In the genomic region with DNA sequence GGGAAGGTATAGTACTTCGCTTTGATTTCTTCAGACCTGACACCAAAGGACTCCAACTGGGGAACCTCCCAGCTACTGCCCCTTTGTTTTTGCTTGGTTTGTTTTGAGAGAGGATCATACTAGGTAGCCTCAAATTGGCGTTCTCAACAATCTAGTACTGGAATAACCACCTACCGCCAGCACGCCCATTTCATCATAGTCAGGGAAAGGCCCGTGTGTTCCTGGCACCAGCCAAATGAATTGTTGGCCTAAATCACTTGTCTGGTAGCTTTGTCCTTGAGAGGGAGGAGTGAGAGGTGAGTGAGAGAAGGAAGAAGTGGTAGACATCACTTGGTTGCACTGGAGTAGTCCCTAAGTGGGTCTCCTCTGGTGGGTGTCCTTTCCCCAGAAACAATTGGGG, we compare ENCODE assay signal across 8 mouse cellular contexts. TPM values are rescaled to one million over a fixed set of nuclear protein-coding genes. Genes with fewer than 3 reads are reported as not detected.
DNase-seq lines count a peak whose midpoint lies in the region; ATAC-seq and TF ChIP-seq lines count a peak whose summit lies in the region.

No protein-coding gene starts in this region.

- 21% methylated on average over 5 of the region's 5 CpGs for WGBS in embryonic facial prominence, embryonic 14.5 days
- 34% methylated on average over 5 of the region's 5 CpGs for WGBS in intestine, postnatal 0 days
- WGBS in neural tube, embryonic 11.5 days: 24% methylated on average over 5 of the region's 5 CpGs

- ATAC-seq in embryonic facial prominence, embryonic 14.5 days (ENCODE audit: low read depth): no peak
- ATAC-seq in intestine, postnatal 0 days: no peak
- ATAC-seq in neural tube, embryonic 11.5 days (ENCODE audit: insufficient read depth, low FRiP score, low TSS enrichment): no peak

- H3K9me3 ChIP-seq in embryonic facial prominence, embryonic 14.5 days (ENCODE audit: control insufficient read depth, low read length): no peaks in the 10 kb centered on the region
- no peaks in the 10 kb centered on the region for H3K9me3 ChIP-seq in intestine, postnatal 0 days (ENCODE audit: control insufficient read depth)
- H3K9me3 ChIP-seq in neural tube, embryonic 11.5 days (ENCODE audit: control insufficient read depth, low read length): no peaks in the 10 kb centered on the region

- H3K4me1 ChIP-seq in embryonic facial prominence, embryonic 14.5 days (ENCODE audit: control insufficient read depth, insufficient read depth, low read length): no peaks in the 10 kb centered on the region
- no peaks in the 10 kb centered on the region for H3K4me1 ChIP-seq in intestine, postnatal 0 days (replicated peaks; ENCODE audit: control insufficient read depth, insufficient read depth, low read length)
- H3K4me1 ChIP-seq in neural tube, embryonic 11.5 days (ENCODE audit: control insufficient read depth, insufficient read depth, low read length): no peaks in the 10 kb centered on the region

- intact Hi-C loops in left cerebral cortex, adult 2 months (cut with DNase I): loop anchor here (2.0 to 10.0 kb wide), 2 partner anchors 309 to 325 kb away; no protein-coding TSS in a partner anchor

- no peak overlapping the region for H3K27ac ChIP-seq in left cerebral cortex, adult 2 months
- H3K27ac ChIP-seq in embryonic facial prominence, embryonic 14.5 days (replicated peaks; ENCODE audit: low read depth, low read length): no peak overlapping the region
- no peak overlapping the region for H3K27ac ChIP-seq in intestine, postnatal 0 days (ENCODE audit: low read depth, low read length)
- no peak overlapping the region for H3K27ac ChIP-seq in neural tube, embryonic 11.5 days (ENCODE audit: low read depth, low read length)

- H3K27me3 ChIP-seq in embryonic facial prominence, embryonic 14.5 days (replicated peaks; ENCODE audit: control insufficient read depth, insufficient read depth, low read length): peaks cover 3% of the 10 kb centered on the region
- no peaks in the 10 kb centered on the region for H3K27me3 ChIP-seq in intestine, postnatal 0 days (replicated peaks; ENCODE audit: control insufficient read depth, insufficient read depth, low read length)
- no peaks in the 10 kb centered on the region for H3K27me3 ChIP-seq in neural tube, embryonic 11.5 days (ENCODE audit: control insufficient read depth, insufficient read depth, low read length)

- no peak overlapping the region for H3K9ac ChIP-seq in embryonic facial prominence, embryonic 14.5 days (ENCODE audit: low read depth, low read length)
- no peak overlapping the region for H3K9ac ChIP-seq in intestine, postnatal 0 days (ENCODE audit: low read depth, low read length)
- H3K9ac ChIP-seq in neural tube, embryonic 11.5 days (ENCODE audit: low read length): no peak overlapping the region

- TF ChIP-seq CTCF in left cerebral cortex, adult 2 months (IDR thresholded peaks at IDR 0.05): no peak
- no peak for TF ChIP-seq CTCF in intestine, postnatal 0 days (IDR thresholded peaks at IDR 0.05; ENCODE audit: low read depth)

- H3K4me3 ChIP-seq in left cerebral cortex, adult 2 months: peak overlapping the region; percentile 63
- H3K4me3 ChIP-seq in embryonic facial prominence, embryonic 14.5 days (ENCODE audit: low read depth, low read length): peak overlapping the region; percentile 50
- peak overlapping the region; percentile 47 for H3K4me3 ChIP-seq in intestine, postnatal 0 days (ENCODE audit: low read depth, low read length)
- H3K4me3 ChIP-seq in neural tube, embryonic 11.5 days (ENCODE audit: low read depth, low read length): peak overlapping the region; percentile 46

- no peak for DNase-seq in left cerebral cortex, adult 2 months (ENCODE audit: extremely low spot score in 1 of 2, low spot score in 2 of 2)
- DNase-seq in left cerebral cortex, adult 9 months (ENCODE audit: low spot score in 2 of 2): no peak
- no peak for DNase-seq in embryonic facial prominence, embryonic 14.5 days (ENCODE audit: low spot score)
- DNase-seq in neural tube, embryonic 11.5 days (ENCODE audit: low spot score): no peak
- no peak for DNase-seq in left cerebral cortex, adult 18-20 months (ENCODE audit: low spot score in 2 of 2)
- no peak for DNase-seq in spleen, postnatal 36 days (ENCODE audit: low spot score in 2 of 2)
- no peak for DNase-seq in adrenal gland, postnatal 4 days (ENCODE audit: low spot score in 2 of 2)

- peak overlapping the region; percentile 54 for H3K4me2 ChIP-seq in embryonic facial prominence, embryonic 14.5 days (ENCODE audit: low read depth, low read length)
- H3K4me2 ChIP-seq in intestine, postnatal 0 days (replicated peaks; ENCODE audit: low read depth): peak overlapping the region; percentile 68
- H3K4me2 ChIP-seq in neural tube, embryonic 11.5 days (ENCODE audit: low read depth): peak overlapping the region; percentile 47

- H3K36me3 ChIP-seq in embryonic facial prominence, embryonic 14.5 days (ENCODE audit: control insufficient read depth, insufficient read depth, low read length): no peaks in the 10 kb centered on the region
- H3K36me3 ChIP-seq in intestine, postnatal 0 days (ENCODE audit: control insufficient read depth, insufficient read depth): no peaks in the 10 kb centered on the region
- H3K36me3 ChIP-seq in neural tube, embryonic 11.5 days (ENCODE audit: control insufficient read depth, insufficient read depth, low read length): no peaks in the 10 kb centered on the region

RNA-seq across cellular contexts. Expression of gene Pls3, which starts 0.6 kb away (rescaled TPM):
- 100 to 1,000 TPM; 111 to 130 TPM for total RNA-seq in left cerebral cortex, adult 2 months (2021)
- 117 and 123 TPM in 2 replicates for polyA plus RNA-seq in embryonic facial prominence, embryonic 14.5 days (2014; fragmentation: Nextera tagmentation; extraction: Ambion mirVana)
- 31.4 and 33.5 TPM in 2 replicates for polyA plus RNA-seq in intestine, postnatal 0 days (2015; fragmentation: Nextera tagmentation; extraction: Ambion mirVana)
- 101 and 107 TPM in 2 replicates for polyA plus RNA-seq in neural tube, embryonic 11.5 days (2014; fragmentation: Nextera tagmentation; extraction: Ambion mirVana)
- total RNA-seq in left cerebral cortex, adult 18-20 months (2021): 100 to 1,000 TPM; 127 to 142 TPM
- total RNA-seq in adrenal gland, postnatal 4 days (2021): 10 to 100 TPM; 62.8 to 65.3 TPM
